Mouse (Mus musculus) heart, adult 9 months (tissue): Measurements from ENCODE around the gene H2-DMb1.

ENCODE experiments used
- DNase-seq, 2 experiments: peaks; one replicate each; pipeline ENCODE4 v3.0.0; 2022; ENCODE audit warnings: low spot score in 2 of 2

The H2-DMb1 gene

GRCm38 (mm10) chr17:34209680-34210079, 56.8 kb downstream of the H2-DMb1 start:
- no peak for DNase-seq
